In the genomic region with DNA sequence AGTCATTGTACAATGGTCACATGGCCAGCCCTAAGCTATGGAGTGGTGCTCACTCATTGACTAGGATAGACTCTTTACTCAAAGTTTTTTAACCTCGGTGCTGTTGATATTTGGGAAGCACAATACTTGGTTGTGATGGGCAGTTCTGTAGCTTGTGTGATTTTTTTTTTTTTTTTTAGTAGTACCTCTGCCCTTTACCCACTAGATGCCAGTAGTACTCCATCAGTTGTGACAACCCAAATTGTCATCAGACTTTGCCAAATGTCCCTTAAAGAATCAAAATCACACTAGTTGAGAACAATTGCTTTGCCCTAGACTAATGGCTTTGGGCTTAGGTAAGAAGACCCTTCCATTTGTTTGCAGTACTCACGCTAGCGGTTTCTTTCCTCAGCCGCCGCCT, we compare ENCODE assay signal across 8 mouse cellular contexts. TPM values are rescaled to one million over a fixed set of nuclear protein-coding genes. Genes with fewer than 3 reads are reported as not detected.
DNase-seq lines count a peak whose midpoint lies in the region; ATAC-seq lines count a peak whose summit lies in the region.

No protein-coding gene starts in this region.

- no peaks in the 10 kb centered on the region for H3K36me3 ChIP-seq in kidney, embryonic 15.5 days
- H3K36me3 ChIP-seq in hindbrain, embryonic 14.5 days (replicated peaks; ENCODE audit: control insufficient read depth, insufficient read depth) = no peaks in the 10 kb centered on the region; the same call in 1 of the 2 replicates
- no peaks in the 10 kb centered on the region for H3K36me3 ChIP-seq in midbrain, embryonic 13.5 days

- peak overlapping the region; percentile 78 for H3K4me2 ChIP-seq in kidney, embryonic 15.5 days
- peak overlapping the region; percentile 68 for H3K4me2 ChIP-seq in hindbrain, embryonic 14.5 days (replicated peaks)
- peak overlapping the region; percentile 97 for H3K4me2 ChIP-seq in midbrain, embryonic 13.5 days (replicated peaks)

- H3K27me3 ChIP-seq in kidney, embryonic 15.5 days = peaks cover 3% of the 10 kb centered on the region; the same call in 1 of the 2 replicates
- no peaks in the 10 kb centered on the region for H3K27me3 ChIP-seq in hindbrain, embryonic 14.5 days (ENCODE audit: control insufficient read depth, insufficient read depth, low read length)
- peaks cover 11% of the 10 kb centered on the region for H3K27me3 ChIP-seq in midbrain, embryonic 13.5 days

- ATAC-seq in kidney, embryonic 15.5 days (replicated peaks; ENCODE audit: low FRiP score) = no peak
- ATAC-seq in hindbrain, embryonic 14.5 days (ENCODE audit: low FRiP score) = no peak
- no peak for ATAC-seq in midbrain, embryonic 13.5 days

- WGBS in kidney, embryonic 15.5 days = 86% methylated on average over 5 of the region's 5 CpGs
- 90% methylated on average over 5 of the region's 5 CpGs for WGBS in hindbrain, embryonic 14.5 days
- WGBS in midbrain, embryonic 13.5 days = 95% methylated on average over 5 of the region's 5 CpGs

- H3K9ac ChIP-seq in kidney, embryonic 15.5 days = no peak overlapping the region
- H3K9ac ChIP-seq in hindbrain, embryonic 14.5 days = no peak overlapping the region
- no peak overlapping the region for H3K9ac ChIP-seq in midbrain, embryonic 13.5 days (replicated peaks)

- no peak overlapping the region for H3K27ac ChIP-seq in kidney, embryonic 15.5 days
- no peak overlapping the region for H3K27ac ChIP-seq in hindbrain, embryonic 14.5 days
- no peak overlapping the region for H3K27ac ChIP-seq in midbrain, embryonic 13.5 days

- H3K4me3 ChIP-seq in kidney, embryonic 15.5 days (replicated peaks) = peak overlapping the region; percentile 93; the same call in 1 of the 2 replicates
- H3K4me3 ChIP-seq in hindbrain, embryonic 14.5 days (replicated peaks; ENCODE audit: low read length) = 0 out of 2 replicates have a peak overlapping the region, but pooled peaks have one; percentile 92
- H3K4me3 ChIP-seq in midbrain, embryonic 13.5 days (replicated peaks) = peak overlapping the region; percentile 98

- no peaks in the 10 kb centered on the region for H3K9me3 ChIP-seq in kidney, embryonic 15.5 days (replicated peaks)
- no peaks in the 10 kb centered on the region for H3K9me3 ChIP-seq in hindbrain, embryonic 14.5 days (ENCODE audit: control insufficient read depth, low read length)
- no peaks in the 10 kb centered on the region for H3K9me3 ChIP-seq in midbrain, embryonic 13.5 days

- peaks cover 23% of the 10 kb centered on the region for H3K4me1 ChIP-seq in kidney, embryonic 15.5 days
- peaks cover 16% of the 10 kb centered on the region for H3K4me1 ChIP-seq in hindbrain, embryonic 14.5 days (replicated peaks; ENCODE audit: control insufficient read depth, insufficient read depth, low read length)
- peaks cover 31% of the 10 kb centered on the region for H3K4me1 ChIP-seq in midbrain, embryonic 13.5 days (replicated peaks)

- no peak for DNase-seq in kidney, adult 8-10 months
- DNase-seq in NIH3T3 (ENCODE audit: low read depth) = peak; percentile 36
- no peak for DNase-seq in hindbrain, embryonic 14.5 days (ENCODE audit: low spot score)
- DNase-seq in spleen, postnatal 4 days (ENCODE audit: low spot score in 2 of 2) = no peak
- no peak for DNase-seq in layer of hippocampus, adult 9-10 months (ENCODE audit: low spot score)
- DNase-seq in ovary, adult 18-20 months (ENCODE audit: low spot score) = no peak

RNA-seq across cellular contexts. Expression of a gene that starts 1.5 kb away (rescaled TPM):
- polyA plus RNA-seq in kidney, embryonic 15.5 days (2015; fragmentation: Nextera tagmentation; extraction: Ambion mirVana) = 22.2 and 23.3 TPM in 2 replicates
- 32.8 and 34.8 TPM in 2 replicates for polyA plus RNA-seq in hindbrain, embryonic 14.5 days (2014; fragmentation: Nextera tagmentation; extraction: Ambion mirVana)
- 21.8 and 23.6 TPM in 2 replicates for polyA plus RNA-seq in midbrain, embryonic 13.5 days (2015; fragmentation: Nextera tagmentation; extraction: Ambion mirVana)
